Mouse (Mus musculus) cerebellum, adult 9-11 months (tissue): ENCODE results near the gene Ctc1.
"Not testable (repeated sequence)": the region's sequence is repeated elsewhere in the genome, so short reads cannot be mapped to it uniquely, and the experiment has no call there.

Source experiments
- DNase-seq: peaks from one replicate; pipeline ENCODE4 v3.0.0; 2022

Ctc1 gene

GRCm38 (mm10) chr11:69015644-69016441 is at the start of gene Ctc1:
Gene Ctc1 (plus strand): TSS chr11:69015911.
- DNase-seq = peak; percentile 92

- peak; percentile 29 for DNase-seq
These were observed 49.2 kb upstream of the Ctc1 start for GRCm38 (mm10) chr11:68966554-68966953.

GRCm38 (mm10) chr11:68967337-68968282 is 48.1 kb upstream of the Ctc1 start, which contains the start of gene Slc25a35:
Gene Slc25a35 (plus strand): TSS chr11:68968131.
- peak; percentile 94 for DNase-seq

- peak; percentile 58 for DNase-seq
These were observed 47.0 kb upstream of the Ctc1 start for GRCm38 (mm10) chr11:68968752-68969151.

GRCm38 (mm10) chr11:68970232-68970631 is 45.5 kb upstream of the Ctc1 start:
- peak; percentile 53 for DNase-seq

- DNase-seq = peak; percentile 86
These were observed 42.3 kb upstream of the Ctc1 start for GRCm38 (mm10) chr11:68973250-68974058.

GRCm38 (mm10) chr11:68974059-68974450 is 41.7 kb upstream of the Ctc1 start:
- DNase-seq = no peak

GRCm38 (mm10) chr11:68975085-68975484 is 40.6 kb upstream of the Ctc1 start, which contains the start of gene Rangrf:
Gene Rangrf (minus strand): TSS chr11:68975185.
- DNase-seq = no peak

- no peak for DNase-seq
These were observed 40.1 kb upstream of the Ctc1 start for GRCm38 (mm10) chr11:68975601-68976000.

- DNase-seq = no peak
These were observed 36.4 kb upstream of the Ctc1 start for GRCm38 (mm10) chr11:68979320-68979733.

- no peak for DNase-seq
These were observed 34.8 kb upstream of the Ctc1 start for GRCm38 (mm10) chr11:68980919-68981318.

- DNase-seq = peak; percentile 69
These were observed 32.9 kb upstream of the Ctc1 start for GRCm38 (mm10) chr11:68982639-68983369.

GRCm38 (mm10) chr11:68987365-68987882 is 28.3 kb upstream of the Ctc1 start:
- DNase-seq = peak; percentile 46

GRCm38 (mm10) chr11:68988341-68988740 is 27.4 kb upstream of the Ctc1 start:
- DNase-seq = peak; percentile 85

GRCm38 (mm10) chr11:68993122-68993521 is 22.6 kb upstream of the Ctc1 start:
- peak; percentile 75 for DNase-seq

- no peak for DNase-seq
These were observed 21.3 kb upstream of the Ctc1 start for GRCm38 (mm10) chr11:68994377-68994776.

GRCm38 (mm10) chr11:68997080-68997479 is 18.6 kb upstream of the Ctc1 start:
- DNase-seq = no peak

GRCm38 (mm10) chr11:69002782-69003181 is 12.9 kb upstream of the Ctc1 start:
- not testable (repeated sequence) for DNase-seq

GRCm38 (mm10) chr11:69003592-69003991 is 12.1 kb upstream of the Ctc1 start:
- no peak for DNase-seq

- no peak for DNase-seq
These were observed 10.5 kb upstream of the Ctc1 start for GRCm38 (mm10) chr11:69005193-69005592.

- not testable (repeated sequence) for DNase-seq
These were observed 9.1 kb upstream of the Ctc1 start for GRCm38 (mm10) chr11:69006575-69006974.
